Mouse (Mus musculus) liver, embryonic 11.5 days (tissue): ENCODE data around the gene Dcaf1. TPM values are rescaled to one million over a fixed set of nuclear protein-coding genes. Genes with fewer than 3 reads are reported as not detected.

Experiments used
- ATAC-seq: fragments of 200-750 bp; cut with Nextera tagmentation; replicated peaks from 2 replicates; pipeline ENCODE4 v1.8.0; 2017; ENCODE audit warnings: moderate number of reproducible peaks, mild to moderate bottlenecking, moderate TSS enrichment, moderate library complexity; ENCODE audit not compliant: low FRiP score
- DNase-seq: peaks from one replicate; pipeline ENCODE4 v3.0.0-alpha.2; 2017; ENCODE audit warnings: low spot score
- H3K27ac ChIP-seq: fragments of 300-500 bp; sonication (generic); 2 replicates; pipeline ENCODE4 v1.5.1; 2014; ENCODE audit warnings: mild to moderate bottlenecking, low read depth, low read length, control low read depth
- H3K27me3 ChIP-seq: fragments of 300-500 bp; sonication (generic); replicated peaks from 2 replicates; pipeline ENCODE4 v1.6.1; 2014; ENCODE audit warnings: low read length, mixed read lengths; ENCODE audit not compliant: control insufficient read depth, insufficient read depth
- H3K36me3 ChIP-seq: fragments of 300-500 bp; sonication (generic); 2 replicates; pipeline ENCODE4 v1.6.1; 2014; ENCODE audit warnings: mild to moderate bottlenecking, low read length, moderate library complexity, mixed read lengths; ENCODE audit not compliant: control insufficient read depth, insufficient read depth
- H3K4me1 ChIP-seq: fragments of 300-500 bp; sonication (generic); replicated peaks from 2 replicates; pipeline ENCODE4 v1.6.1; 2014; ENCODE audit warnings: low read length, mixed read lengths; ENCODE audit not compliant: control insufficient read depth, insufficient read depth
- H3K4me2 ChIP-seq: fragments of 300-500 bp; sonication (generic); 2 replicates; pipeline ENCODE4 v1.6.1; 2014; ENCODE audit warnings: mild to moderate bottlenecking, control low read depth, moderate library complexity
- H3K4me3 ChIP-seq: fragments of 300-500 bp; sonication (generic); 2 replicates; pipeline ENCODE4 v1.5.1; 2014; ENCODE audit warnings: low read depth, low read length, control low read depth
- H3K9ac ChIP-seq: fragments of 300-500 bp; sonication (generic); 2 replicates; pipeline ENCODE4 v1.6.1; 2014; ENCODE audit warnings: low read depth, low read length, control low read depth
- H3K9me3 ChIP-seq: fragments of 300-500 bp; sonication (generic); 2 replicates; pipeline ENCODE4 v1.6.1; 2016; ENCODE audit warnings: low read length, inconsistent platforms, mixed read lengths; ENCODE audit not compliant: control insufficient read depth
- WGBS: fragments of 180-500 bp; shearing (Covaris S2); extraction: QIAGEN DNeasy Blood & Tissue Kit; methylation state at CpG from one replicate; pipeline ENCODE4 v1.1.7; 2014; 5-methylcytosine and 5-hydroxymethylcytosine counted together
- polyA plus RNA-seq: library from polyadenylated mRNA; unstranded; fragments of >200 nt; fragmentation: Nextera tagmentation; extraction: Ambion mirVana; gene quantifications from 2 replicates; pipeline ENCODE4 v1.2.1, GENCODE M21; 2014

Dcaf1 gene
- polyA plus RNA-seq, 1 experiment from 2014 or later = 35.5 TPM

DNA sequence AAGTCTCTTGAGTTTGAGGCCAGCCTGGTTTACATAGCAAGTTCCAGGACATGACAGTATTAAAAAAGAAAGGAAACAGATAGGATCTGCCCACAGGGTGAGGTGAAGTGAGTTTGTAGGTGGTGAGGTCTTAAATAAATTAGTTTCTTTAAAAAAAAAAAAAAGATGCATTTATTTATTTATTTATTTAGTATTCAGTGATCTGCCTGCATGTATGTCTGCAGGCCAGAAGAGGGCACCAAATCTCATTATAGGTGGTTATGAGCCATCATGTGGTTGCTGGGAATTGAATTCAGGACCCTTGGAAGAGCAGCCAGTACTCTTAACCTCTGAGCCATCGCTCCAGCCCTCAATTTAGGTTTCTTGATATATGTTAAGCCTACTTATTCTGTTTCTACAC, 18.9 kb downstream of the Dcaf1 start:
- ATAC-seq (no peak), DNase-seq (no peak)
- Histone ChIP-seq H3K4me2 (no peak overlapping the region), H3K27me3 (no peaks in the 10 kb centered on the region), H3K4me3 (no peak overlapping the region), H3K36me3 (peaks cover 43% of the 10 kb centered on the region), H3K4me1 (no peaks in the 10 kb centered on the region), H3K27ac (no peak overlapping the region), H3K9me3 (no peaks in the 10 kb centered on the region), H3K9ac (no peak overlapping the region)
- WGBS = 91% methylated on average over 1 of the region's 1 CpGs

DNA sequence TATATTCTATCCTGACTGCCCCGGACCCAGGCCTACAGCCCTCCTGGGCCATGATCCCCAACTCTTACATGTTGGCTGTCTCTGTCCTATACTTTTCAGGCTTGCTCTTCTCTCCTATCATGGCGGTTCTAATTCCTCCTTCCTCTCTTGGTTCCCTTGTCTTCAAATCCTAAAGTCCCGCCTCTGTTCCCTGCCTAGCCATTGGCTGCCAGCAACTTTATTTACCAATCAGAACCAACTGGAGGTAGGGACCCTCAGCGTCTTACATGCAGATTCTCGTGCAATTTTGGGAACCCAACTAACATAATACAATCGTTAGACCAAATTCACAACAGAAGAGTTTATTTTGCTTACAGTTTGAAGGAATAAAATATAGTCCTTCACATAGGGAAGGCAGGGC, 21.1 kb downstream of the Dcaf1 start:
- no peak overlapping the region for H3K27ac ChIP-seq
- no peaks in the 10 kb centered on the region for H3K9me3 ChIP-seq
- no peak overlapping the region for H3K9ac ChIP-seq
- no peak for ATAC-seq
- H3K4me3 ChIP-seq = no peak overlapping the region
- 87% methylated on average over 6 of the region's 6 CpGs for WGBS
- no peaks in the 10 kb centered on the region for H3K27me3 ChIP-seq
- no peaks in the 10 kb centered on the region for H3K4me1 ChIP-seq
- no peak for DNase-seq
- H3K36me3 ChIP-seq = peaks cover 39% of the 10 kb centered on the region
- no peak overlapping the region for H3K4me2 ChIP-seq

DNA sequence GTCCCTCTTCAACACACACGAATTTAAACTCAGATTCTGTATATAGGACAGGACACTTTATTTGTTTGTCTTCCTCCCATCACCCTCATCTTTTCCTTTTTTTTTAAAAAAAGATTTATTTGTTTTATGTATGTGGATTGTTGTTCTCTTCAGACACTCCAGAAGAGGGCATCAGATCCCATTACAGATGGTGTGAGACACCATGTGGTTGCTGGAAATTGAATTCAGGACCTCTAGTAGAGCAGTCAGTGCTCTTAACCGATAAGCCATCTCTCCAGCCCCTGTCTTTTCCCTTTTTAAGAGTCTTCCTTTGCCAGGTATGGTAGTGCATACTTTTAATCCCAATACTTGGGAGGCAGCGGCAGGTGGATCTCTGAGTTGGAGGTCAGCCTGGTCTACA, 35.0 kb downstream of the Dcaf1 start:
- no peaks in the 10 kb centered on the region for H3K27me3 ChIP-seq
- H3K4me2 ChIP-seq = no peak overlapping the region
- 79% methylated on average over 3 of the region's 3 CpGs for WGBS
- DNase-seq (no peak), ATAC-seq (no peak)
- H3K9ac ChIP-seq = no peak overlapping the region
- H3K4me1 ChIP-seq = no peaks in the 10 kb centered on the region
- peaks cover 33% of the 10 kb centered on the region for H3K36me3 ChIP-seq
- no peak overlapping the region for H3K27ac ChIP-seq
- no peak overlapping the region for H3K4me3 ChIP-seq
- H3K9me3 ChIP-seq = no peaks in the 10 kb centered on the region

DNA sequence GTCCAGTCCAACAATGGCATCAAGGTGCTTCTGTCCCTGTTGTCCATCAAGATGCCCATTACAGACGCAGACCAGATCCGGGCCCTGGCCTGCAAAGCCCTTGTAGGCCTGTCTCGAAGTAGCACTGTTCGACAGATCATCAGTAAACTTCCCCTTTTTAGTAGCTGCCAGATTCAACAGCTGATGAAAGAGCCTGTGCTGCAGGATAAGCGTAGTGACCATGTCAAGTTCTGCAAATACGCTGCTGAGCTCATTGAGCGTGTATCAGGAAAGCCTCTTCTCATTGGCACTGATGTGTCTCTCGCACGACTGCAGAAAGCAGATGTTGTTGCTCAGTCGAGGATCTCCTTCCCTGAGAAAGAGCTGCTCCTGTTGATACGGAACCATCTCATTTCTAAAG, 36.4 kb downstream of the Dcaf1 start:
- H3K36me3 ChIP-seq = peaks cover 36% of the 10 kb centered on the region
- 69% methylated on average over 11 of the region's 11 CpGs for WGBS
- no peaks in the 10 kb centered on the region for H3K27me3 ChIP-seq
- no peak overlapping the region for H3K27ac ChIP-seq
- DNase-seq (no peak), ATAC-seq (no peak)
- H3K4me1 ChIP-seq = no peaks in the 10 kb centered on the region
- no peak overlapping the region for H3K4me3 ChIP-seq
- H3K9ac ChIP-seq = no peak overlapping the region
- H3K9me3 ChIP-seq = no peaks in the 10 kb centered on the region
- no peak overlapping the region for H3K4me2 ChIP-seq

DNA sequence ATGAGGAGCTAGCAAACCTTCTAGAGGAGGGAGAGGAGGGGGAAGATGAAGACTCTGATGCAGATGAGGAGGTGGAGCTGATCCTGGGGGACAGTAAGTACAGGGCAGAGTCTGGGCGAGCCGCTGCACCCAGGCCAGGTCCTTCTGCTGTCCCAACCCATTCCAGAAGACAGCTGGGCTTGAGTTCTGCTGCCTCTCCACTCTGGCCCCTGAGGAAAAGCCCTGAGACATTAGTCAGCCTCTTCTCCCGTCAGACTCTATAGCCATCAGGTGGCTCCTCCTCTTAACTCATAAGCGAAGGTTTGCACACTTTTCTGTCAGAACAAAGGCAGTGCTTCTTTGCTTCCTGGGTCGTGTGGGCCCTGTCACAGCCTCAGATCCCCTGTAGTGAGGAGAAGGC, 52.5 kb downstream of the Dcaf1 start:
- Histone ChIP-seq H3K4me2 (no peak overlapping the region), H3K9me3 (no peaks in the 10 kb centered on the region), H3K36me3 (peaks cover 18% of the 10 kb centered on the region), H3K27ac (no peak overlapping the region), H3K27me3 (no peaks in the 10 kb centered on the region), H3K4me3 (no peak overlapping the region), H3K9ac (no peak overlapping the region), H3K4me1 (no peaks in the 10 kb centered on the region)
- DNase-seq = no peak
- ATAC-seq = no peak
- WGBS = 86% methylated on average over 5 of the region's 5 CpGs

DNA sequence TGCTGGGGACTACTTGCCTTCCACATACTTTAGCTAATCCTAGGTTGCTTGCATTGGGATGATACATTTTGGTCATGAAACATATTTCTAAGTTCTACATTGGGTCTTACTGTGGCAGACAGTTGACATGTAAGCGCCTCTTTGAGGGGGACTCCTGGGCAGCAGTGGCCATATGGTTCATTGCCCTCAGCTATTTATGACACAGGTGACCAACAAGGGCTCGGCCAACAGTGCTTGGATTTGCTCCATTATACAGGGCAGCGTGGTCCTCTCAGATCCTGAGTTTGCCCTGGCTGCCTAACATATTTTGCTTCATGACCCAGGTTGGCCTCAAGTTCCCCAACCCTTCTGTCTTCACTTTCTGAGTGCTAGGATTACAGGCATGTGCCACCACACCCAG, 55.0 kb downstream of the Dcaf1 start:
- Histone ChIP-seq H3K4me1 (no peaks in the 10 kb centered on the region), H3K4me3 (no peak overlapping the region), H3K9me3 (no peaks in the 10 kb centered on the region), H3K27ac (no peak overlapping the region), H3K9ac (no peak overlapping the region), H3K36me3 (peaks cover 20% of the 10 kb centered on the region), H3K27me3 (no peaks in the 10 kb centered on the region), H3K4me2 (no peak overlapping the region)
- ATAC-seq (no peak), DNase-seq (no peak)
- 87% methylated on average over 3 of the region's 3 CpGs for WGBS

DNA sequence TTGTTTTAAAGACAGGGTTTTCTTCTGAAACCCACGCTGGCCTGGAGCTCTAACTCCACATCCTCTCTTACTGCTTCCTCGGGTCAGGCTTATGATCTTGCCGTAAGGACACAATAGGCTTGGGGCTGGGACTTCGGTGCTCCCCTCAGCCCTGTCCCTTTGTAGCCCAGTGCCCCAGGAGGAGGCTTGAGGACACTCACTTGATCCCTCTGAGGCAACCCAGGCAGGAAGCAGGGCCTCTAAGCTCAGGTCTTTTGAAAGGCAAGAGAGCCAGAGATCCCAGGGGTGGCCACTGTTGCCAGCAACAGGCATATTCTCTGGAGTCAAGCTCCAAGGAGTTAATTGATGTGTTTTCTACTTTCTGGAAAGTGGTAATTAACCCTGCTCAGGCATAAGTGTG, 57.8 kb downstream of the Dcaf1 start:
- Histone ChIP-seq H3K4me1 (peaks cover 12% of the 10 kb centered on the region), H3K27me3 (no peaks in the 10 kb centered on the region), H3K9ac (no peak overlapping the region), H3K4me3 (no peak overlapping the region), H3K27ac (no peak overlapping the region), H3K4me2 (no peak overlapping the region), H3K9me3 (no peaks in the 10 kb centered on the region), H3K36me3 (peaks cover 26% of the 10 kb centered on the region)
- no peak for ATAC-seq
- no peak for DNase-seq
- 79% methylated on average over 4 of the region's 4 CpGs for whole genome bisulfite sequencing

DNA sequence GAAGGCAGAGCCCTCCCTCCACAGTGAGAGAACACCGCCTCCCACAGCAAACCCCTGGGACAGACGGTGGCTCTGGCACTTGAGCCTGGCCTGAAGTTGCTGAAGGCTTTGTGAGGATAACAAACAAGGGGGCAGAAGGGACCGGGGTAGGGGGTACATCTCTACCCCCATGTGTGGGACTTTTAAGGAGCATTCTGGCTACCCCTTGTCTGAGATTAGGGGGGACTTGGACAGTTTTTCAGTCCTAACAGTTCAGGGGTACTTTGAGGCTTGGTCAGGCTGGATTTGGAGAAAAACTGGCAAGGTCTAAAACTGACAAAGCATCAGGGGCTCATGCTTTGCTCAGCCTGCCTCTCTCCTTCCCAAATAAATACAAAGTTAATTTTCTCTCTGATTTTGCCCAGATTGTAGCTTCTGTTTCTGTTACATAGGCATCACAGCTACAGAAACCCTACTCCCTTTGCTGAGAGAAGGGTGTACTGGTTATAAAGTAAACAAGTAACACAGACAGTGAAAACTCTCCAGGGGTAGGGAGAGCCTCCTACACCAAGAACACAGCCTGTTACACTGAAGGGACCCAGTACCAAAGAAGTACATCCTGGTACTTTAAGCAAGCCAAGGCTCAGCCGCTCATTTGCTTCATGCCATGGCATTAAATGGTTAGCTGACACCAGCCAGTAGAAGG, 59.5 kb downstream of the Dcaf1 start:
- H3K27me3 ChIP-seq = no peaks in the 10 kb centered on the region
- H3K9ac ChIP-seq = no peak overlapping the region
- H3K4me1 ChIP-seq = peaks cover 26% of the 10 kb centered on the region
- no peak overlapping the region for H3K4me3 ChIP-seq
- peaks cover 26% of the 10 kb centered on the region for H3K36me3 ChIP-seq
- ATAC-seq = no peak
- H3K9me3 ChIP-seq = no peaks in the 10 kb centered on the region
- H3K27ac ChIP-seq = no peak overlapping the region
- no peak for DNase-seq
- WGBS = 71% methylated on average over 4 of the region's 4 CpGs
- H3K4me2 ChIP-seq = no peak overlapping the region

DNA sequence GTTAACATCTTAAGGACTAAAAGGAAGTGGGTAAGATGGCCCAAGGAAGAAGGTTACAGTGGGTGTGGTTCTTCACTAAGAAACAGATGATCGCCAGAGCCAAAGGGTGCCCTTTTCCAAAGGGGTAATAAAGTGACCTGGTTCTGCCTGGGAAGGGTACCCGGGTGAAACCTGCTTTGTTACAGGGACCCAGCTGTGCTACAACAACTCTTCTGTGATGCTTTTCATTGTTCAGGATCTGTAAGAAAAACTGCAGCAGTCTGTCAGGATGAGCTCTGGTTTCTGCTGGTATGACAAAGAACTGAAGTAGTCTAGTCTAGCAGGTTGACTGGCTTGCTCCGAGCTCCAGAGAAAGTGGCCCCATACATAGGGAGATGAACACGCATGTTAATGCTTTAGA, 60.5 kb downstream of the Dcaf1 start:
- no peaks in the 10 kb centered on the region for H3K27me3 ChIP-seq
- H3K27ac ChIP-seq = no peak overlapping the region

More for the DNA sequence above, 60.5 kb downstream of the Dcaf1 start:
- ATAC-seq (no peak), DNase-seq (no peak)
- WGBS = 73% methylated on average over 4 of the region's 4 CpGs
- Histone ChIP-seq H3K36me3 (peaks cover 22% of the 10 kb centered on the region), H3K9me3 (no peaks in the 10 kb centered on the region), H3K4me3 (no peak overlapping the region), H3K4me2 (no peak overlapping the region), H3K4me1 (peaks cover 26% of the 10 kb centered on the region), H3K9ac (no peak overlapping the region)
